Mouse (Mus musculus): ENCODE results near the gene Zfp329. TPM values are rescaled to one million over a fixed set of nuclear protein-coding genes. Genes with fewer than 3 reads are reported as not detected.

Zfp329 gene
- 9.0 and 12.2 TPM in 2 replicates for polyA plus RNA-seq (2011; ENCODE audit: insufficient read length, low read depth, missing spikeins)

DNA sequence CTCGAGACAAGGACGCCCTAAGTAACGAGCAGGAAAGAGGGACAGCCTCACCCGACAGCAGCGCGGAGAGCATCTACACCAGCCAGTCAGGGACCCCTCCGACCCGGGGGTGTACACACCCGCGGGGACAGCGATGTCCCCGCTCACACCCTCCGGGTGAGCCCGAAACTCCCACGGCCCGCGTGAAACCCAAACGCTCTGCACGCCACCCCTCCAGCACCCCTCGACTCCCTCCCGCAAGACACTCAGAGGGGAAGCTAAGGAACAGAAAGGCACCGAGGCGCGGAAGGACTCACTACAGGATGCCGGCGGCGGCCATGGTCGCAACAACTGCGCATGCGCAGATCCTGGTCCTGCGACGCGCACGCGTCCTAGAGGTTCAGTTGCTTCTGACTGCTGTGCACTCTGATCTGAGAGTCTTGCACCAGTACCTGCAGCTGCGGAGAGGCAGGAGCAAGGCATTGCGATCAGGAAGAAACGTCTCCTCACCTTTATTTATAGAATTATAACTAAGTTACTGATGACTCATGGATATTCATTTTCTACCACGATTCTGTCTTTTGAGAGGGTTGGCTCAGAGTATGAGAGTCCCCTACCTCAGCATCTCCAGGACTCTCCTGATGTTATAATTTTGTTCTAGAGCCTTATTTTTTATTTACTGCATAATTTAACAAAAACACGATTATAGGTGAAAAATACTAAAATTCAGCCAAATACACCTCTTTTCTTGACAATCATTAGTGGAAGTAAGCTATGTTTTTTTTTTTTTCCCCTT, at the start of gene Zfp329:
Gene Zfp329 (minus strand): TSS at position 338 of the 775 bp plus-strand sequence.
- Histone ChIP-seq H3K4me1 (ENCODE audit: control insufficient read depth, insufficient read depth, low read length) (no peaks in the 10 kb centered on the region), H3K27ac (ENCODE audit: insufficient read depth, low read length) (peak within 1 kb of the TSS; percentile 48; the same call in 1 of the 2 replicates), H3K4me3 (ENCODE audit: insufficient read depth, low read length) (peak within 1 kb of the TSS; percentile 96)
- TF ChIP-seq CTCF (IDR thresholded peaks at IDR 0.05; ENCODE audit: borderline replicate concordance, insufficient read depth, low read length) (no peak), POLR2A (IDR thresholded peaks at IDR 0.05; ENCODE audit: low read depth, low read length) (peak; percentile 96)

DNA sequence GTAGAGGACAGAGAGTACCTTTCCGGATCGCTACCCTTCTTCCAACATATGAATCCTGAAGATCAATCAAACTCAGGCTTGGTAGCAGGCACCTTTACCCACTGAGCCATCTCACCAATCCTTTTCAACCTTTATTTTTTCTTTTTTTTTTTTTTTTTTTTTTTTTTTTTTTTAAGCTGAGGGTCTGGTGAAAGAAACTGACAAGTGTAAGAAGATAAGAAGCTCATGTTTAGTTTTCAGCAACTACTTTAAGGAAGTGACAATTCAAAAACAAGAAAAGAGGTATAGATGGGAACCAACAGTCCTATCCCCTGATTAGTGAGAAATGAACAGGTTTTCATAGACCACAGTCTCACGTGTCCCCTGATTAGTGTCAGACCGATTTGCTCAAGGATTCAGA, 17.1 kb upstream of the Zfp329 start:
- H3K27ac ChIP-seq (ENCODE audit: insufficient read depth, low read length) = no peak overlapping the region
- 0 out of 2 replicates have a peak overlapping the region, but pooled peaks have one; percentile 64 for H3K4me3 ChIP-seq (ENCODE audit: insufficient read depth, low read length)
- TF ChIP-seq POLR2A (IDR thresholded peaks at IDR 0.05; ENCODE audit: low read depth, low read length) (no peak), CTCF (IDR thresholded peaks at IDR 0.05; ENCODE audit: borderline replicate concordance, insufficient read depth, low read length) (no peak)
- H3K4me1 ChIP-seq (ENCODE audit: control insufficient read depth, insufficient read depth, low read length) = no peaks in the 10 kb centered on the region

DNA sequence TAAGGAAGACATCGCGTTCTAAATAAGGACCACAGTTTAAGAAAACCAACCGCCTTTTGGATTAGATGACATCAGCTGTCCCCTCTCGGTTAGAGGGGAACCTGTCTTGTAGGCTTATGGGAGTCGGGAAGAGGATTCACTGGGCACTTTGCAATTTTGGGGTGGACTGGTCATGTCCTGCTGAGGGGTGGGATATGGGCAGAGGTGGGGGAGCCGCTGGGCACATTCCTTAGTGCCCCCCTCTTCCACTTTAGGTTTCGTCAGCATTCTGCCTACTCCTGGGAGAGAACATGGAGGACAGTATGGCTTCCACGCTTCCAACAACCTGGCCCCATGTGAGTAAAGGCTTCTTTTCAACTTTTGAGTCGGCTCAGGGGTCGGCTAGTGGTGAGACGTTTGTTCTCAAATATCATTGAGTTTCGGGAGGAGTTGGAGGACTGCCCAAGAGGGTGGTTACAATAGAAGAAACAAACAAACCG, 16.6 kb upstream of the Zfp329 start:
- H3K27ac ChIP-seq (ENCODE audit: insufficient read depth, low read length) = peak overlapping the region; percentile 60
- TF ChIP-seq CTCF (IDR thresholded peaks at IDR 0.05; ENCODE audit: borderline replicate concordance, insufficient read depth, low read length) (no peak), POLR2A (IDR thresholded peaks at IDR 0.05; ENCODE audit: low read depth, low read length) (no peak)
- peak overlapping the region; percentile 64 for H3K4me3 ChIP-seq (ENCODE audit: insufficient read depth, low read length)
- no peaks in the 10 kb centered on the region for H3K4me1 ChIP-seq (ENCODE audit: control insufficient read depth, insufficient read depth, low read length)

DNA sequence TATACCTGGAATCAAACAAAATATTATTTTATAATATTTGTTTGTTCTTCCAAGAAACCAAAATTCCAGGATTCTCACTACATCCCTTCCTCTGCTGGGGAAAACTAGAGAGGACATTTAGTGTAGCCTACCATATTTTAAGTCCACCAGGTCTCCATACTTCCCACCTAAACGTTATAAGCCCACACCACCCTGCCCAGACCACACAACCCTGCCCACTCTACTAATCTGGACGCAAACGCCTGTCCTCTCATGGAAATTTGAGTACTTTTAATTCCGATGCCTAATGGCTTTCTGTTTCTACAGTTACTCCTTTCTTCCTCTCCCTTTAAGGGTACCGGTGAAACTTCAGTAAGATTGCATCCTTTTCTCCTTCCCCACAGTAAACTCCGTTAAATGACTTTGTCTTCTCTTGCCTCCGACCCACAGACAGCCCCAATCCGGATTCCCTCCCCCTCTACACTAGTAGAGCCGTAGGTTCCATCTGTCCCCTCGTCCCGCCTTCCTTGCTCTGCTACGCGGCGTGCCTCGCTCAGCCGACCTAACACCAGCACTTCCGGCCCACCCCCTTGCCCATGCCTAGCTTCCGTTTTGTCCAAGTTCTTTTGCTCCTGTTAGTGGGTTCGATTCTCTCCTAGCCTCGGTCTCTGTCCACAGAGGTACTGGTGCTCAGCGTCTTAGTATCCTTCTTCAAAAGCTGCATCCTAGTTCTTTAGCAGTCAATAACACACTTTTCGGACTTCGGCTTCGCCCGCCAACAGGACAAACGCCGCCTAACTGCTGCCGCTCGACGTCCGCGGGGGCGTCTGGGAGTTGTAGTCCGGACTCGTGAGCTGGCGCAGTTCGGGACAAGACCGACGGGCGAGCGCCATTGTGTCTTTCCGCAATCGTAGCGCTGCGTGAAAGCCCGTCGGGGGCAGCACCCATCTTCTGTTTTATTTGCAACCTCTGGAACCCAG, 15.8 kb upstream of the Zfp329 start, which contains the start of gene Zfp110:
Gene Zfp110 (plus strand): TSS at position 600 of the 959 bp plus-strand sequence.
- Histone ChIP-seq H3K27ac (ENCODE audit: insufficient read depth, low read length) (peak within 1 kb of the TSS; percentile 60), H3K4me1 (ENCODE audit: control insufficient read depth, insufficient read depth, low read length) (no peaks in the 10 kb centered on the region), H3K4me3 (ENCODE audit: insufficient read depth, low read length) (peak within 1 kb of the TSS; percentile 64)
- peak; percentile 89 for TF ChIP-seq POLR2A (IDR thresholded peaks at IDR 0.05; ENCODE audit: low read depth, low read length)
- TF ChIP-seq CTCF (IDR thresholded peaks at IDR 0.05; ENCODE audit: borderline replicate concordance, insufficient read depth, low read length) = no peak

DNA sequence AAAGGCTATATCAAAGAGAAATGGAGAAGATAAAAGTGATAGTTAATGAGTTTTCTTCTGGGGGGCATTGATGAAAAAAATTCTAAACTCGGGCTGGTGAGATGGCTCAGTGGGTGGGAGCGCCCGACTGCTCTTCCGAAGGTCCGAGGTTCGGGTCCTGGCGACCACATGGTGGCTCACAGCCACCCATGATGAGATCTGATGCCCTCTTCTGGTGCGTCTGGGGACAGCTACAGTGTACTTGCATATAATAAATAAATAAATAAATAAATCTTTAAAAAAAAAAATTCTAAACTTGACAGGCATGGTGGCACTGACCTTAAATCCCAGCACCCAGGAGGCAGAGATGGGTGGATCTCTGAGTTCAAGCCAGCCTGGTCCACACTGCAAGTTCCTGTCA, 3.1 kb downstream of the Zfp329 start:
- no peaks in the 10 kb centered on the region for H3K4me1 ChIP-seq (ENCODE audit: control insufficient read depth, insufficient read depth, low read length)
- no peak overlapping the region for H3K4me3 ChIP-seq (ENCODE audit: insufficient read depth, low read length)
- H3K27ac ChIP-seq (ENCODE audit: insufficient read depth, low read length) = no peak overlapping the region
- TF ChIP-seq CTCF (IDR thresholded peaks at IDR 0.05; ENCODE audit: borderline replicate concordance, insufficient read depth, low read length) = no peak
- no peak for TF ChIP-seq POLR2A (IDR thresholded peaks at IDR 0.05; ENCODE audit: low read depth, low read length)

DNA sequence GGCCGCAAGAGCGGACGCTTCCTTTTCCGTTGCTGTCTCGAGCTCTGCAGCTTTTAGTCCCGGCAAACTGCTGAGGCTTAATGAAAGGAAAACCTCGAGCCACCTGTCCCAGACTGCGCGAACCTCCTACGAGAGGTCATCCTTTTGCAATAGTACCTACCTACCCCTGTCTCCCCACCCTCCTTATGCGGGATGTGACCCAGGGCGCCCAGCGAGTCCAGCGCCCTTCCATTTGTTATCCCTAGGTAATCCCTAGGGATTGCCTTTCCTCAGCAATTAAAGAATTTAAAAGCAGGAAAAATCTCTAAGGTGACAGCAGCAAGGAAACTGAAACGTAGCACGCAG, 15.0 kb downstream of the Zfp329 start:
- Histone ChIP-seq H3K4me1 (ENCODE audit: control insufficient read depth, insufficient read depth, low read length) (no peaks in the 10 kb centered on the region), H3K4me3 (ENCODE audit: insufficient read depth, low read length) (peak overlapping the region; percentile 32), H3K27ac (ENCODE audit: insufficient read depth, low read length) (no peak overlapping the region; the same call in 1 of the 2 replicates)
- TF ChIP-seq POLR2A (IDR thresholded peaks at IDR 0.05; ENCODE audit: low read depth, low read length) (0 out of 2 replicates have a peak, but pooled peaks have one; percentile 5), CTCF (IDR thresholded peaks at IDR 0.05; ENCODE audit: borderline replicate concordance, insufficient read depth, low read length) (no peak)

DNA sequence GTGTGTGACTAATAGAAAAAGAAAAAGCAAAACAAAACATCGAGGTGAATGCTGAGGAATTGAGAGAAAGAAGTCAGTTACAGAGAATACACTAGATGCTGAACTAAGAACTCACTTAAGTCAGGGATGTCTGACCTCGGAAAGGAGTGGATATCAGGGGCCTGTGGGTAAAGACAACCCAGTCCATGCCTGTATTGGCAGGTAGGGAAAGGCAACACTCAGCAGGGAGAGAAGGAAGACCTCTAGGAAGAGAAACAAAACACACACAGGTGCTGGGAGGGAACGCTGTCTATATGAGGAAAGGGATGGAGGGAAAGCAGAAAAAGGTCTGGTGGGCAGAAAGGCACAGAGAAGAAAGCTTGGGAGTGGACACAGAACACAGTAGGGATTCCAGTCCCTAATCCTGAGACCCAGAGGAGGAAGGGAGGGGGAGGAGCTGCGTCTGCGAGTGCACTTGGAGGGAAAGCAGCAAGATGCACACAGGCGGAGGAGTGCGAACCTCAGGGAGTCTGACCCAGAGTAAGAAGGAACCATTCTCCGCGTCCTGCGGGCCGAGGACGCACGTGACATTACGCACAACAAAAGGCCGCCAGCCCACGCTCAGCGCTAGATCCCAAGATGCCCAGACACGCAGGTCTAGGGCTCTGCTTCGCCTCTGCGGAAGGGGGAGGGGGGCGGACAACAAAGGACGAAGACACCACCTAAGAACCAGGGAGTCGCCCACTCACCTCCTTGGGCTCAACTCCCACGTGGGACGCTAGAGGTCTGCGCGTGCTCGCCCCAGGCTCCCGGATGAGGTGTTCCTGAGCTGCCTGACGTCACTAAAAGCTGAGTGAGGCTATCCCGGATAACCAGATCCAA, 15.6 kb downstream of the Zfp329 start, which contains the start of gene Zscan18:
Gene Zscan18 (minus strand): TSS at position 770 of the 861 bp plus-strand sequence.
- H3K27ac ChIP-seq (ENCODE audit: insufficient read depth, low read length) = no peak within 1 kb of the TSS; the same call in 1 of the 2 replicates
- H3K4me3 ChIP-seq (ENCODE audit: insufficient read depth, low read length) = peak within 1 kb of the TSS; percentile 32

DNA sequence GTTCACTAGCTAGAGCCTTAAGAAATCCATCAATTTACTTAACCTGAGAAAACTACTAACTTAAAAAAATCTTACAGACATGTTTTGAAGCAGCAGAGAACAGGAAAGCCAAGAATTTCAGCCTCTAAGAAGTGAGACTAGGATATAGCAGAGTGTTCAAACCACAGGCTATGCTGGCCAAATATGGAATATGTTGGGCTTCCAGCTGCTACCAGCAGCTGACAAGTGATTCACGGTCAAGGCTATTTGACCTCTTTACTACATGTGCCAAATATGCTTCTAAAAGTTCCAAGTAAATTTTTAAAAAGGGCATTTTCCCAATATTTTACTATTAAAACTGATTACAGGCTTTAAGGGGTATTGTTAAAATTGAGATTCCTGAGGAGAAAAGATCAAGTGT, 19.1 kb downstream of the Zfp329 start:
- Histone ChIP-seq H3K4me1 (ENCODE audit: control insufficient read depth, insufficient read depth, low read length) (no peaks in the 10 kb centered on the region), H3K27ac (ENCODE audit: insufficient read depth, low read length) (no peak overlapping the region; the same call in 1 of the 2 replicates), H3K4me3 (ENCODE audit: insufficient read depth, low read length) (no peak overlapping the region)
- TF ChIP-seq POLR2A (IDR thresholded peaks at IDR 0.05; ENCODE audit: low read depth, low read length) (no peak), CTCF (IDR thresholded peaks at IDR 0.05; ENCODE audit: borderline replicate concordance, insufficient read depth, low read length) (no peak)

More for the DNA sequence above, 15.6 kb downstream of the Zfp329 start, which contains the start of gene Zscan18:
- no peaks in the 10 kb centered on the region for H3K4me1 ChIP-seq (ENCODE audit: control insufficient read depth, insufficient read depth, low read length)
- peak; percentile 62 for TF ChIP-seq POLR2A (IDR thresholded peaks at IDR 0.05; ENCODE audit: low read depth, low read length)
- no peak for TF ChIP-seq CTCF (IDR thresholded peaks at IDR 0.05; ENCODE audit: borderline replicate concordance, insufficient read depth, low read length)

Data from embryonic fibroblast, embryonic 13.5 days (primary cell).